Mouse (Mus musculus): ENCODE data around the gene Slc31a2.

- no peak for TF ChIP-seq GATA1 (IDR thresholded peaks at IDR 0.05; ENCODE audit: borderline replicate concordance, low read length)
- TF ChIP-seq CTCF (IDR thresholded peaks at IDR 0.05; ENCODE audit: low read depth, low read length), result no peak
- TF ChIP-seq GATA2 (IDR thresholded peaks at IDR 0.05; ENCODE audit: borderline replicate concordance, low read depth, low read length), result no peak
- TF ChIP-seq TAL1 (conservative IDR thresholded peaks at IDR 0.05; ENCODE audit: low read depth, low read length), result no peak
- no peak for TF ChIP-seq POLR2AphosphoS5 (IDR thresholded peaks at IDR 0.05; ENCODE audit: insufficient replicate concordance, low read depth, low read length)
Measured at GRCm38 (mm10) chr4:62282969-62283368, 20.6 kb downstream of the Slc31a2 start.

All from G1E (cell line).